Mouse (Mus musculus): ENCODE measurements around the gene Map7d1.
"Not testable (repeated sequence)": the region's sequence is repeated elsewhere in the genome, so short reads cannot be mapped to it uniquely, and the experiment has no call there.

Gene Map7d1

GRCm38 (mm10) chr4:126239862-126240475 is 16.2 kb downstream of the Map7d1 start:
- DNase-seq (ENCODE audit: low spot score), result no peak

GRCm38 (mm10) chr4:126237721-126238242 is 18.4 kb downstream of the Map7d1 start:
- no peak for DNase-seq (ENCODE audit: low spot score)

GRCm38 (mm10) chr4:126236467-126237280 is 19.5 kb downstream of the Map7d1 start:
- DNase-seq (ENCODE audit: low spot score), result no peak

DNA sequence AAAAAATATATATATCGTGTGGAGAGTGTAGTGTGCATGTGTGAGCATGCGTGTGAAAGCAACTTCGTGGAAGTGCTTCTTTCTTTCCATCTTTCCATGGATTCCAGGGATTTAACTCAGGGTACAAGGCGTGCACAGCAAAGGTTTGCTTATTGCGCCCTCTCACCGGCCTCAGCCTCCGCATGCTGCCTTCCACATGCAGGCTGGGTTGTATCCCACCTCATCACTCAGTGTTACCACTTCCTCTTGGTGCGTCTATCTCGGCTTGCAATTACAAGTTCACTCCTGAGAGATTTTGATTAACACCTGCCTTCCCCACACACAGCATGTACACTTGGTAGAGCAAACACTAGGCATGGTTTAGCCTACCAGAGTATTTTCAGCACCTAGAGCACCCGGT is 21.0 kb downstream of the Map7d1 start:
- DNase-seq (ENCODE audit: low spot score), result no peak

- no peak for DNase-seq (ENCODE audit: low spot score)
These were observed 21.5 kb downstream of the Map7d1 start for GRCm38 (mm10) chr4:126234496-126235175.

GRCm38 (mm10) chr4:126233676-126234308 is 22.4 kb downstream of the Map7d1 start:
- no peak for DNase-seq (ENCODE audit: low spot score)

DNA sequence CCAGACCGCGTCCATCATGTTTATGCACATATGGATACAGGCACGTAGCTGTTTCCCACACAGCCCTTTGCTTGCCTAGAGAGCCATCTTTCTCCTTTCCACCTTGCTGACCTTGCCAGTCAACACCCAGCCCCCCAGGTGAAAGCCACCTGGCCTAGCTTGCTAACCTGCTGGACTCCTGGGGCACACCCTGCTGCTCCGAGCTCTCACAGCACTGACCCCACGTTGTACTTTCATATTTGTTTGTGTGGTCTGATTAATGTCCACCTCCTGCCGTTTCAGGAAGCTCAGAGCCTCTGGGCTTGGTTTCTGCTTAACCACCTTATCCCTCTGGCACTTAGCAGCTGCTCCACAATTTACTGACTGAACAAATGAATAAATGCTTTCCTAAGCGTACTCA is 26.2 kb downstream of the Map7d1 start:
- no peak for DNase-seq (ENCODE audit: low spot score)

GRCm38 (mm10) chr4:126228144-126228543 is 28.0 kb downstream of the Map7d1 start:
- no peak for DNase-seq (ENCODE audit: low spot score)

DNA sequence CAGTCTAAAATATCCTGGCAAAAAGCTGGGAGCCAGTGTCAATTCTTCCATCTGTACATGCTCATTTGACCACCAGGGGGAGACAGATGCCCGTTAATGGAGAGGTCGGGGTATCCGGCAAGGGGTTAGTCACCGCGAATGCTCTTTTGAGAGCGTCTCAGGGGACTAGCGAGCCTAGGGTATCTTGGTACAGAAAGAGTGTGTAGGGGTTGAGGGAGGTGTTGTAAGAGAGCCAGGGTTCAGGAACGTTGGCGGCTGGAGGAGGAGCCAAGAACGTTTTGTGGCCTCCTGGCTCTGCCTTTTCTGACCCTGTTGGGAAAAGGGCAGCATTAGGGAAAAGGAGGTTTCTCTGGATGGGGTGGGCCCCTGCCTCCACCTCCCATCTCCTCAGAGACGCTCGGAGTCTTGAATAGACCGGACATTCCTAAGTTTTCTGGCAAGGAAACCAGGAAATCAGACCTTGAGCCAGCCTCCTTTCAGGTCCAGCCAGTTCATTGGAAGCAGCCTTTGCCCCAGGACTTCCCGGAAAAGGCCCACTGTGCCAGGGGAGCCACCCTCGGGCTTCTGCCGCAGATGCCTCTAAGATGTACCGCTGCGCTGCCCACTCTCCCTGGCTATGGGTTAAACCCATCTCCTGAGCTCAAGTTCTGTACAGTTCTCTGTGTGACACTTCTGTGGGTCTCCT is 28.9 kb downstream of the Map7d1 start:
- DNase-seq (ENCODE audit: low spot score), result peak; percentile 91

DNA sequence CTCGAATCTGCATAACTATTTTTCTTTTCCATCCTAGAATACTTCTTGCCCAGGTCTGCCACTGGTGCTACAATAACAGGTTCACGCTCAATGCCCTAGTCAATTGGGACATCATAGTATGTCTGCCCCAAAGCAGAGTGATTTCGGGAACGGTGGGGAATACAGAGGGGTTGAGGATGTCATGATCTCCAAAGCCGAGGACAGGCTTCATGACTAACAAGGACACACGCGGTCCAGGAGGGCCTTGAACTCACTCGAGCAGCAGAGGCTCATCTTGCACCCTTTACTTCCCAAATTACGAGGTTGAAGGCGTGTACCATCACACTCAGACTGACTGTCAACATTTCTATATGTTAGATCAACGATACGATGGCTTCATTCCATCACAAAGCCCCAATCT is 29.5 kb downstream of the Map7d1 start:
- no peak for DNase-seq (ENCODE audit: low spot score)

DNA sequence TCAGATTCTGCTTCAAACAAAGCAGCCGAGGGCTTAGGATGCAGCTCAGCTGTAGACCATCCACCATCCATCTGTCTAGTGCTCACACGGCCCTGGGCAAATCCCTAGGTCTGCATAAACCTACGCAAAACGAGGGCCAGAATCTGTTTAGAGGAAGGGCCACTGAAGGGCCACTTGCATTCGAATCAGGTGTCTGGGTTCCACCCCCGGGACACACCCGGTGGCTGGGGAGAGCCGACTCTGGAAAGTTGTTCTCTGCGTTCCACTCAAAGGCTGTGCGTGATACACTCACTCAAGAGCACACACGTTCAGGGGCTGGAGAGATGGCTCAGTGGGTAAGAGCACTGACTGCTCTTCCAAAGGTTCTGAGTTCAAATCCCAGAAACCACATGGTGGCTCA is 33.5 kb downstream of the Map7d1 start:
- no peak for DNase-seq (ENCODE audit: low spot score)

GRCm38 (mm10) chr4:126220045-126220444 is 36.1 kb downstream of the Map7d1 start:
- DNase-seq (ENCODE audit: low spot score), result no peak

DNA sequence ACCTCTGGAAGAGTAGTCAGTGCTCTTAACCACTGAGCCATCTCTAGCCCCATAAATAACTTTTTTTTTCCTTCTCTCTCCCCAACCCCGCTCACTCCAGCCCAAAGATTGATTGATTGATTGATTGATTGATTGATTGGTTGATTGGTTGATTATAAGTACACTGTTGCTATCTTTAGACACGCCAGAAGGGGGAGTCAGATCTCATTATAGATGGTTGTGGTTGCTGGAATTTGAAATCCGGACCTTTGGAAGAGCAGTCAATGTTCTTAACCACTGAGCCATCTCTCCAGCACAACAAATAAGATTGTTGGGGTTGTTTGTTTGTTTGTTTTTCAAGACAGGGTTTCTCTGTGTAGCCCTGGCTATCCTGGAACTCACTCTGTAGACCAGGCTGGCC is 36.6 kb downstream of the Map7d1 start:
- not testable (repeated sequence) for DNase-seq (ENCODE audit: low spot score)

DNA sequence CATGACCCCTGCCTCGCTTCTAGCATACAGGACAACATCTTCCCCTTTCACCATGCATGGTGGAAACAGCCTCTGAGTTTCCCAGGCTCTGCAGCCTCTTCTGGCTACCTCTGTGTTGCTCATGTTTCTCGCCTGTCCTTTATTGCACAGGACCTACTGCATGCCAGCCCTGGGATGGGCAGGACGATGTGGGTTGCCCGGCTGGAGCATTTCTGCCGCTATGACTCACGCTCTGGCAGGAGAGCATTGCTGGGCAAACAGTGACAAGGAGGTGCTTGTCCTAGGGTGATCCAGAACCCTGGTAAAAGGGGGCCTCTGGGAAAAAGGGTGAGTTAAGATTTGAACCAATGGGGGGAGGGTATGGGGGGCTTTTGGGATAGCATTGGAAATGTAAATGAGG is 38.4 kb downstream of the Map7d1 start:
- no peak for DNase-seq (ENCODE audit: low spot score)

- no peak for DNase-seq (ENCODE audit: low spot score)
These were observed 49.1 kb downstream of the Map7d1 start for GRCm38 (mm10) chr4:126207081-126207480.

- no peak for DNase-seq (ENCODE audit: low spot score)
These were observed 50.8 kb downstream of the Map7d1 start for GRCm38 (mm10) chr4:126205386-126205785.

- DNase-seq (ENCODE audit: low spot score), result no peak
These were observed 51.4 kb downstream of the Map7d1 start for GRCm38 (mm10) chr4:126204661-126205230.

DNA sequence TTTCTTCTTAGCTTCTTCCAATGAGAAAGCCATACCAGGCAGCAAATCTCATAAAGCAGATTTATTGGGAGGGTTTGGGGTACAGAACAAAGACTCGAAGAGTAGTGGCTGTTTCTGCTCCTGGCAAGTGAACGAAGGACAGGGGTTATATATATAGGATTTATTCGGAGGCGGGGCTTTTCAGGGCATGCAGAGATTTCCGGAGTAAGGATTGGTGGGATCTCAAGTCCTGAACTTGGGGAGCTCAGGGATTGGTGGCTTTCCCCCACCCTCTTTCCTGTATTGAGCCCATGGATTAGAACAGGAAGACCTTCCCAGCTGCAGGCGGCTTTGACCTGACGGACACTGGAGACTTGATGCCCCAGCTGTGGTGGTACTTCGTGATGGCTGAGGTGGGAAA is 52.1 kb downstream of the Map7d1 start:
- no peak for DNase-seq (ENCODE audit: low spot score)

DNA sequence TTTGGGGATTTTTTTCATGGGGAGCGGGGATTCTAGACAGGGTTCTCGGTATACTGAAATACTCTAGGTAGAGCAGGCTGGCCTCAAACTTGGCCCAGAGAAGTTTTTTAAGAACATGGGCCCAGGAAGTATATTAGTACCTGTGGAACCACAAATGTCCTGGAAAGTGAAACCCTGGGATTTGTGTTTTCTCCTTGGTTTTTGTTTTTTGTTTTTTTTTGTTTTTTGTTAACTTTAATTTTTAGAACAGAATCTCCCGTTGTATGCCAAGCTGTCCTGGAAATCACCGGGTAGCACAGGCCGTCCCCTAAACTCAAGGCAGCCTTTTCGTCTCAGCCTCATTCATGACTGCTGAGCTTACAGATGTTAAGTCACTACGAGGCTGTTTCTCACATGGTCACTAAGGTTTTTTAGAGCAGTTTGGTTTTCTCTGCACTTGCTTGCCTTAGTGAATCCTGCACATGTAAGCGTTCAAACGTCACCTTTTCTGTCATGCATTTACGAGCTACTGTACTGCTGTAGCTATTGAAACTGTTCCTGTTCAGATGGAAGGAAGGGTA is 52.7 kb downstream of the Map7d1 start:
- no peak for DNase-seq (ENCODE audit: low spot score)

GRCm38 (mm10) chr4:126202303-126203181 is 53.6 kb downstream of the Map7d1 start, which contains the start of gene Thrap3:
TSS of gene Thrap3 (minus strand) at chr4:126202760.
- DNase-seq (ENCODE audit: low spot score), result peak; percentile 99

Measured in layer of hippocampus, adult 11-12 months (tissue).